Mouse (Mus musculus): ENCODE measurements around the gene Krtap2-4. TPM values are rescaled to one million over a fixed set of nuclear protein-coding genes. Genes with fewer than 3 reads are reported as not detected.
"Not testable (repeated sequence)": the region's sequence is repeated elsewhere in the genome, so short reads cannot be mapped to it uniquely, and the experiment has no call there.

Krtap2-4 gene
- polyA plus RNA-seq, 1 experiment from 2014 or later = not detected

DNA sequence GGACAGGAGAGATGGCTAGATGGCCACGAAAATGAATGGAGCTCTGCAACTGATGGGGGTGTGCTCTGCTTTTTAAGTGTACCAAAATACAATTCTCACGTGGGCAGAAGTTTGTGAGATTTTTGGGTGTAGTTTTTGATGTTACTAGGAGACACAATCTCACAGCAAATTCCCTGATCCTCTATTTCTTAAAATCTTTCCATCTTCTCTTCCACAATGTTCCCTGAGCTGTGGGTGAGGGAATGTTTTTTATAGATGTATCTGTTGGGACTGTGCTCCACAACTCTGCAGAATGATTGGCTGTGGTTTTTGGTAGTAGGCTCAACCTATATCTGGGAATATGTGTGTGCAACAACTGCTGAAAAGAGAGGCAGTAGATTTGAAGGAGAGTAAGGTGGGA lies 18.6 kb upstream of the Krtap2-4 start:
- Histone ChIP-seq H3K36me3 (no peaks in the 10 kb centered on the region), H3K4me2 (replicated peaks) (no peak overlapping the region), H3K27me3 (no peaks in the 10 kb centered on the region), H3K9ac (replicated peaks) (no peak overlapping the region), H3K4me3 (no peak overlapping the region), H3K27ac (replicated peaks) (no peak overlapping the region), H3K9me3 (no peaks in the 10 kb centered on the region), H3K4me1 (no peaks in the 10 kb centered on the region)
- WGBS = 73% methylated on average over 2 of the region's 2 CpGs
- no peak for ATAC-seq (replicated peaks)

DNA sequence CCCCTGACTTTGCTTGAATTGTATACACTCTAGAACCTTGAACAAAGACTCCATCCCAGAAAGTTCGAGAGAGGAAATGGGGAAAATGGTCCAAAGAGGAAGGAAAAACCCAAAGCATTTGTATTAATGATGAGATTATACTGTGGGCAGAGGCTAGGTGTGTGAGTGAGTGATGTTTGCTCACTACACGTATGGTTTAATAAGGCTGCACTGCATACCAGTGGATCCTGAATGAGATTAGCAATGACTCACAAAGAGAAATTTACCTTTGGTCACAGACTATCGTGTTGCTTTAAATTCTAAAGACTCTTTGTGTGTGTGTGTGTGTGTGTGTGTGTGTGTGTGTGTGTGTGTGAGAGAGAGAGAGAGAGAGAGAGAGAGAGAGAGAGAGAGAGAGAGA lies 16.2 kb upstream of the Krtap2-4 start:
- H3K4me1 ChIP-seq = no peaks in the 10 kb centered on the region
- H3K36me3 ChIP-seq = no peaks in the 10 kb centered on the region
- ATAC-seq (replicated peaks) = no peak
- H3K9me3 ChIP-seq = no peaks in the 10 kb centered on the region
- H3K4me3 ChIP-seq = no peak overlapping the region
- H3K4me2 ChIP-seq (replicated peaks) = no peak overlapping the region
- H3K27me3 ChIP-seq = no peaks in the 10 kb centered on the region
- H3K9ac ChIP-seq (replicated peaks) = no peak overlapping the region
- no peak overlapping the region for H3K27ac ChIP-seq (replicated peaks)
- 71% methylated on average over 3 of the region's 3 CpGs for WGBS

DNA sequence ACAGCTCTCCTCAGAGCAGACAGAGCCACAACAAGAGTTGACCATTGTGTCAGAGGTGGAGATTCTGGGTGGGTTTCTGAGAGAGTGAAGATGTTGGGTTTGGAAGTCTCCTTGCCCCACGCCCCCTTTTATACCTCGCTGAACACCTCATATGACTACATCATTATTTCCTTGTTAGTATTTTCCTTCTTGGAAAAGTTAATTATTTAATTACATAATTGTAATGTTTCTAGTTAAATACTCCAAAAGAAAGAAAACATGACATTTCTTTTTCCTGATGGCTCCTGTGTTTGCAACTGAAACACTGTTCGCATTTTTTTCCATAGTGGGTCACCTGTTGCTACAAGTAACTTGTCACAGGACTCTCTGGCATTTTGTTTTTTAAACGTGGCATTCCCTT lies 13.5 kb upstream of the Krtap2-4 start, which contains the start of gene Krtap4-1:
TSS of gene Krtap4-1 (minus strand) at position 101 of the 400 bp plus-strand sequence.
- Histone ChIP-seq H3K9me3 (no peaks in the 10 kb centered on the region), H3K36me3 (no peaks in the 10 kb centered on the region), H3K9ac (replicated peaks) (no peak within 1 kb of the TSS), H3K4me1 (no peaks in the 10 kb centered on the region), H3K4me3 (no peak within 1 kb of the TSS), H3K27ac (replicated peaks) (no peak within 1 kb of the TSS), H3K27me3 (no peaks in the 10 kb centered on the region), H3K4me2 (replicated peaks) (no peak within 1 kb of the TSS)
- no peak for ATAC-seq (replicated peaks)
- 79% methylated on average over 4 of the region's 4 CpGs for WGBS

DNA sequence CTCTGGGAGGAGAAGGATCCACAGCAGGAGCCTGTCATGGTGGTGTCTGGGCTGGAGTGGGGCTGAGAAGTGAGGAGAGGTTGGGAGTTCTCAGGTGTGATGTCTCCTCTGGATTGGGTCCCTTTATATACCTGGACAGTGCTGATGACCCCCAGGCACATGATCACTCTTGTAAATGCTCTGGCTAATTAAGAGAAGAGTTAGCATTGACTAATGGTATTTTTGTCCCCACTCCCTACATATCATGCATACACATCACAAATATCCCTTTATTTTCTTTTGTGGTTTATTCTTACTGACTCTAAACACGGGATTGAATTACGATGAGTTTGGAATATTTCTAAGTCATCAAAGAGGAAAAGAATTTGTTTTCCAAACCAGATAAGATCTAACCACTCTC lies 5.7 kb upstream of the Krtap2-4 start, which contains the start of gene Gm11562:
TSS of gene Gm11562 (minus strand) at position 101 of the 400 bp plus-strand sequence.
- Histone ChIP-seq H3K4me3 (no peak within 1 kb of the TSS), H3K4me2 (replicated peaks) (no peak within 1 kb of the TSS), H3K9ac (replicated peaks) (no peak within 1 kb of the TSS), H3K36me3 (no peaks in the 10 kb centered on the region), H3K27ac (replicated peaks) (no peak within 1 kb of the TSS), H3K4me1 (no peaks in the 10 kb centered on the region), H3K27me3 (no peaks in the 10 kb centered on the region), H3K9me3 (no peaks in the 10 kb centered on the region)
- WGBS = 91% methylated on average over 2 of the region's 2 CpGs
- no peak for ATAC-seq (replicated peaks)

DNA sequence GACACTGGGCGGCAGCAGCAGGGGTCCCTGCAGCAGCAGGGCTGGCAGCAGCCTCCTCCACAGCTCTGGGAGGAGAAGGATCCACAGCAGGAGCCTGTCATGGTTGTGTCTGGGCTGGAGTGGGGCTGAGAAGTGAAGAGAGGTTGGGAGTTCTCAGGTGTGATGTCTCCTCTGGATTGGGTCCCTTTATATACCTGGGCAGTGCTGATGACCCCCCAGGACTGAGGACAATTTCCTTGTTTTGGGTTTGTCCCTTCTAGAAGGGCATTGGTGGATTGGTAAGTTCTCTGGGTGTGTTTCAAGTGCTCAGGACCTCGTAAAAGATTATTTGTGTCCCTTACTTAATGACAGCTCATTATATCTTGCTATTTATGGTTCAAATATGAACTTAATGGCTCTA lies 4.6 kb downstream of the Krtap2-4 start, which contains the start of gene Gm11937:
TSS of gene Gm11937 (minus strand) at position 101 of the 400 bp plus-strand sequence.
- H3K4me2 ChIP-seq (replicated peaks); H3K36me3 ChIP-seq; ATAC-seq (replicated peaks); H3K4me3 ChIP-seq; H3K9ac ChIP-seq (replicated peaks); H3K4me1 ChIP-seq; H3K27me3 ChIP-seq; H3K27ac ChIP-seq (replicated peaks); H3K9me3 ChIP-seq: not testable (repeated sequence)
- 86% methylated on average over 2 of the region's 2 CpGs for WGBS

DNA sequence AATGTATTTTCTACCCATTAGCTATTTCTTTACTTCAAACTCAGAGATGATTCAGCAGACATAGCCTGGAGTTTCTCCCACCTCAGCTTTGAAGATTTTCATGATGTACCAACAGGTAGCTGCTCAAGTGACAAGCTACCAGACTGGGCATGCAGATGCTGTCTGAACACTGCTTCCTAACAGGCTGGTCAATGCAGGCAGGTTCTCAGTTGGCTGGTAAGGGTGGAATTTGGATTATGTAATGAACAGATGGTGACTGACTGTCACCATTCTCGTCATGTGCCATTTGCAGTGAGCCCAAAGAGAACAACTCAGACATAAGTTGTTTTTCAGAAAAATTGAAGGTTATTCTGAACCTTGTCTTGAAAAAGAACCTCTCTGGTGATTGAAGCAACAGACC lies 5.5 kb downstream of the Krtap2-4 start:
- no peak for ATAC-seq (replicated peaks)
- no peaks in the 10 kb centered on the region for H3K36me3 ChIP-seq
- no peak overlapping the region for H3K4me2 ChIP-seq (replicated peaks)
- no peaks in the 10 kb centered on the region for H3K4me1 ChIP-seq
- H3K27ac ChIP-seq (replicated peaks) = no peak overlapping the region
- H3K9ac ChIP-seq (replicated peaks) = no peak overlapping the region
- H3K27me3 ChIP-seq = no peaks in the 10 kb centered on the region
- H3K4me3 ChIP-seq = no peak overlapping the region
- no peaks in the 10 kb centered on the region for H3K9me3 ChIP-seq
- WGBS = 73% methylated on average over 1 of the region's 1 CpGs

DNA sequence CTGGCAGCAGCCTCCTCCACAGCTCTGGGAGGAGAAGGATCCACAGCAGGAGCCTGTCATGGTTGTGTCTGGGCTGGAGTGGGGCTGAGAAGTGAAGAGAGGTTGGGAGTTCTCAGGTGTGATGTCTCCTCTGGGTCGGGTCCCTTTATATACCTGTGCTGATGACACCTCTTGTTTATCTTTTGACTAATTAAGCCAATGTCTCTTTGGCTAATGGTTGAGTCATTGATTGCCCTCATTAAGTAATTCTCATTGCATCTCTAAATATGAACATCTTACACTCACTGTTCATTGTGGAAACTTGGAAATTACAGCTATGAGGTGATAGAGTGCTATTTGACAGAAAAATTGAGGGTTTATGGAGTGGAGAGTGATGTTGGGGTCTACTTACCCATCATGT lies 11.4 kb downstream of the Krtap2-4 start, which contains the start of gene Gm11938:
TSS of gene Gm11938 (minus strand) at position 101 of the 400 bp plus-strand sequence.
- ATAC-seq (replicated peaks); H3K36me3 ChIP-seq; H3K4me3 ChIP-seq; H3K4me1 ChIP-seq; H3K27me3 ChIP-seq; H3K9me3 ChIP-seq; H3K27ac ChIP-seq (replicated peaks); H3K4me2 ChIP-seq (replicated peaks); H3K9ac ChIP-seq (replicated peaks): not testable (repeated sequence)
- WGBS = 86% methylated on average over 1 of the region's 1 CpGs

DNA sequence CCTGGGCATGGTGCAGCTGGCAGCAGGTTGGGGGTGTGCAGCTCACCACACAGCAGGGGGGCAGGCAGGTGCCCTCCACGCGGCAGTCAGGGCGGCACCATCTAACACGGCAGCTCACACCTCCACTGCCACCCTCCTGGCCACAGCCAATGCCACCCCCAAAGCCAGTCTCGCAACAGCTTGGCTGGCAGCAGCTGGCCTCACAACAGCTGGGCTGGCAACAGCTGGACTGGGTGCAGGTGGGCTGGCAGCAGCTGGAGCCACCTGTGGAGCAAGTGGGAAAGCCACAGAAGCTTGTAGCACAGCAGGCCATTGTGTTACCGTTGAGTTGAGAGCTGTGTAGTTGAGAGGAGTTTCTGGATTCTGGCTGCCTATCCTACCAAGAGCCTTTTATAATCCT lies 16.9 kb downstream of the Krtap2-4 start, which contains the start of gene Krtap9-3:
TSS of gene Krtap9-3 (minus strand) at position 364 of the 400 bp plus-strand sequence.
- H3K27ac ChIP-seq (replicated peaks); H3K9me3 ChIP-seq; ATAC-seq (replicated peaks); H3K4me3 ChIP-seq; H3K27me3 ChIP-seq; H3K36me3 ChIP-seq; H3K9ac ChIP-seq (replicated peaks); H3K4me1 ChIP-seq; H3K4me2 ChIP-seq (replicated peaks): not testable (repeated sequence)
- WGBS = 79% methylated on average over 6 of the region's 6 CpGs

DNA sequence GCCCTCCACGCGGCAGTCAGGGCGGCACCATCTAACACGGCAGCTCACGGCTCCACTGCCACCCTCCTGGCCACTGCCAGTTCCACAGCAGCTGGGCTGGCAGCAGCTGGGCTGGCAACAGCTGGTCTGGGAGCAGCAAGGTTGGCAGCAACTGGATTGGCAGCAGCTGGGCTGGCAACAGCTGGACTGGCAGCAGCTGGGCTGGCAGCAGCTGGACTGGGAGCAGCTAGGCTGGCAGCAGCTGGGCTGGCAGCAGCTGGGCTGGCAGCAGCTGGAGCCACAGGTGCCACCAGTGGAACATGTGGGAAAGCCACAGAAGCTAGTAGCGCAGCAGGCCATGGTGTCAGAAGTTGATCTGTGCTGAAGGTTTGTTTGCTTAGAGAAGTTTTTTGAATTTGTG lies 23.7 kb downstream of the Krtap2-4 start, which contains the start of gene Krtap1-3:
TSS of gene Krtap1-3 (minus strand) at position 359 of the 400 bp plus-strand sequence.
- no peak within 1 kb of the TSS for H3K9ac ChIP-seq (replicated peaks)
- no peak within 1 kb of the TSS for H3K4me3 ChIP-seq
- no peak within 1 kb of the TSS for H3K27ac ChIP-seq (replicated peaks)
- no peaks in the 10 kb centered on the region for H3K27me3 ChIP-seq
- H3K9me3 ChIP-seq = no peaks in the 10 kb centered on the region
- no peak within 1 kb of the TSS for H3K4me2 ChIP-seq (replicated peaks)
- no peaks in the 10 kb centered on the region for H3K36me3 ChIP-seq
- 84% methylated on average over 6 of the region's 6 CpGs for WGBS
- H3K4me1 ChIP-seq = no peaks in the 10 kb centered on the region
- no peak for ATAC-seq (replicated peaks)

DNA sequence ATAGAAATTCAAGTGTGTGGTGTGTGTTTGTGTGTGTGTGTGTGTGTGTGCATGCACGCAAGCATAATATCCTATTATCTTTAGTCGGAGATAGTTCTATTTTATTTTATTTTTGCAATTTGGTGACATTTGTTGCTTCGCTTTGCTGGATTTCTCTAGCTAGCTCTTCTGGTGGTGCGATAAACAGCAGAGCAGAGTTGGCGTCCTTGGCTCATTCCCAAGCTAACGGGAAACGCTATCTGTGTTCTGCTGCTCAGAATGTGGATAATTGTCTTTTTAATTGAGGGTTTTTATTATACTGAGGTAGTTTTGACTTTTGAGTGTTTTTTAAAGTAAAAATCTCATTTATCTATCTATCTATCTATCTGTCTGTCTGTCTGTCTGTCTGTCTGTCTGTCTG lies 29.6 kb downstream of the Krtap2-4 start:
- Histone ChIP-seq H3K27me3 (no peaks in the 10 kb centered on the region), H3K36me3 (no peaks in the 10 kb centered on the region), H3K4me3 (no peak overlapping the region), H3K9me3 (no peaks in the 10 kb centered on the region), H3K4me1 (no peaks in the 10 kb centered on the region), H3K9ac (replicated peaks) (no peak overlapping the region), H3K27ac (replicated peaks) (no peak overlapping the region), H3K4me2 (replicated peaks) (no peak overlapping the region)
- 77% methylated on average over 7 of the region's 7 CpGs for WGBS
- no peak for ATAC-seq (replicated peaks)

DNA sequence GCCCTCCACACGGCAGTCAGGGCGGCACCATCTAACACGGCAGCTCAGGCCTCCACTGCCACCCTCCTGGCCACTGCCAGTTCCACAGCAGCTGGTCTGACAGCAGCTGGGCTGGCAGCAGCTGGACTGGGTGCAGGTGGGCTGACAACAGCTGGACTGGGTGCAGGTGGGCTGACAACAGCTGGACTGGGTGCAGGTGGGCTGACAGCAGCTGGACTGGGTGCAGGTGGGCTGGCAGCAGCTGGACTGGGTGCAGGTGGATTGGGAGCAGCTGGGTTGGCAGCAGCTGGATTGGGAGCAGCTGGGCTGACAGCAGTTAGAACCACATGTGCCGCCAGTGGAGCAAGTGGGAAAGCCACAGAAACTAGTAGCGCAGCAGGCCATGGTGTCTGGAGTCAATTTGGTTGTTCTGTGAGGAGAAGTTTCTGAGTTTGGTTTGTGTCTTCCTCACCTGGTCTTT lies 31.4 kb downstream of the Krtap2-4 start, which contains the start of gene Krtap1-4:
TSS of gene Krtap1-4 (minus strand) at position 410 of the 460 bp plus-strand sequence.
- ATAC-seq (replicated peaks) = no peak
- H3K36me3 ChIP-seq = no peaks in the 10 kb centered on the region
- no peaks in the 10 kb centered on the region for H3K9me3 ChIP-seq
- H3K4me3 ChIP-seq = no peak within 1 kb of the TSS
- no peaks in the 10 kb centered on the region for H3K27me3 ChIP-seq
- no peak within 1 kb of the TSS for H3K4me2 ChIP-seq (replicated peaks)
- H3K4me1 ChIP-seq = no peaks in the 10 kb centered on the region
- H3K27ac ChIP-seq (replicated peaks) = no peak within 1 kb of the TSS
- no peak within 1 kb of the TSS for H3K9ac ChIP-seq (replicated peaks)
- 82% methylated on average over 5 of the region's 5 CpGs for WGBS

DNA sequence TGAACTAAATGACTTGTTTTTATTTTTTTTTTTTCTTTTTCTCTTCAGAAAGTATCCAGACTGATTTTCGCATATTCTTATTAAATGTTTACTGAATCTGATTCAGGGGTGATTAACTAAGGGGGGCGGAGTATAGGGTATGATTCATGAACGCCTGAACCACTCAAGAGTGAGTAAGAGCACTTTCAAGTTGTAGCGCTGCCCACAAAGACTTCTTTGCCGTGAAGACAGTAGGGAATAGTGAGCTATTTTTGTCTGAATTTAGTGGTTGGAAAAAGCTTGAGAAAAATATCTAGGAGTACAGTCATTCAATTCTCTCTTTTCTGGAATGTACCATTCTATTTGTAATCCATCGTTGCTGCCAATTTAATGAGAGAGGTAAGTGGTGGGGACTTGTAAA lies 33.1 kb downstream of the Krtap2-4 start:
- 66% methylated on average over 6 of the region's 6 CpGs for WGBS
- H3K4me1 ChIP-seq = no peaks in the 10 kb centered on the region
- ATAC-seq (replicated peaks) = no peak
- no peaks in the 10 kb centered on the region for H3K36me3 ChIP-seq
- H3K4me3 ChIP-seq = no peak overlapping the region
- H3K4me2 ChIP-seq (replicated peaks) = no peak overlapping the region
- H3K9me3 ChIP-seq = no peaks in the 10 kb centered on the region
- H3K27ac ChIP-seq (replicated peaks) = no peak overlapping the region
- no peaks in the 10 kb centered on the region for H3K27me3 ChIP-seq
- H3K9ac ChIP-seq (replicated peaks) = no peak overlapping the region

DNA sequence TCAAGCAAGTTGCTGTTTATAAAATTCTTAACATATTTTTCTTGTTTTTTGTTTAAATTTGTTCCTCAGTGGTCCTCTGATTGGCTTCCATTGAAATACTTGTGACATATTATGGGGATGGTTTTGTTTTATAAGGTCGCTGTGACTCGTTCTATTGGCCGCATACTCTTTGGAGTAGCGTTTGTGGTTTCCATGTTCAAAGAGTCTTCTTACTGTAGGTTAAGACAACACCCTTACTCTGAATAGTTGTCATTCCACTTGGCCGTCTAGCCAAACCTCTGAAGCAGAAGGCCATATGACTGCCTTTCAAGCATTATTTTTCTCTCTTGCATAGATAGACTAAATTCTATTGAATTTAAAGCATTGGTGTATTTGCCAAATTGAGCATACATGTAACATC lies 33.6 kb downstream of the Krtap2-4 start:
- Histone ChIP-seq H3K36me3 (no peaks in the 10 kb centered on the region), H3K4me2 (replicated peaks) (no peak overlapping the region), H3K9ac (replicated peaks) (no peak overlapping the region), H3K9me3 (no peaks in the 10 kb centered on the region), H3K27ac (replicated peaks) (no peak overlapping the region), H3K4me3 (no peak overlapping the region), H3K4me1 (no peaks in the 10 kb centered on the region), H3K27me3 (no peaks in the 10 kb centered on the region)
- no peak for ATAC-seq (replicated peaks)
- 90% methylated on average over 5 of the region's 5 CpGs for WGBS
